Mouse (Mus musculus) MEL (cell line): Measurements from ENCODE around the gene Ywhag. TPM values are rescaled to one million over a fixed set of nuclear protein-coding genes. Genes with fewer than 3 reads are reported as not detected.

ENCODE experiments used
- DNase-seq: peaks from one replicate; pipeline ENCODE4 v3.0.0; 2011; ENCODE audit warnings: low read depth, low spot score
- H3K27ac ChIP-seq: 2 replicates; pipeline ENCODE4 v1.5.1; 2012; ENCODE audit warnings: low read depth, mild to moderate bottlenecking, control low read depth, low read length, moderate library complexity; ENCODE audit not compliant: control insufficient read depth
- H3K27me3 ChIP-seq, 2 experiments: fragments of 150-350 bp in 1 of 2; sonication (generic) in 1 of 2; 2 replicates each; pipeline ENCODE4 v1.6.1; 2012; ENCODE audit warnings: low read length in 2 of 2, mild to moderate bottlenecking in 2 of 2, improper control_type of control experiment in 1 of 2, moderate library complexity in 1 of 2; ENCODE audit not compliant: insufficient read depth in 2 of 2, control insufficient read depth in 1 of 2
- H3K36me3 ChIP-seq, 2 experiments: 2 replicates each; pipeline ENCODE4 v1.6.1; 2012 to 2014; ENCODE audit warnings: low read length in 2 of 2, improper control_type of control experiment in 1 of 2, inconsistent platforms in 1 of 2, mild to moderate bottlenecking in 1 of 2; ENCODE audit not compliant: insufficient read depth in 2 of 2, control insufficient read depth in 1 of 2
- H3K4me1 ChIP-seq, 2 experiments: fragments of 150-350 bp in 1 of 2; sonication (generic) in 1 of 2; 2 replicates each; pipeline ENCODE4 v1.6.1; 2012; ENCODE audit warnings: low read length in 2 of 2, improper control_type of control experiment in 1 of 2, mild to moderate bottlenecking in 1 of 2; ENCODE audit not compliant: insufficient read depth in 2 of 2, control insufficient read depth in 1 of 2
- H3K4me3 ChIP-seq, 2 experiments: fragments of 150-350 bp in 1 of 2; sonication (generic) in 1 of 2; 2 replicates each; pipeline ENCODE4 v1.5.1; 2012; ENCODE audit warnings: low read depth in 2 of 2, low read length in 2 of 2, mild to moderate bottlenecking in 2 of 2, moderate library complexity in 2 of 2, control low read depth in 1 of 2, improper control_type of control experiment in 1 of 2; ENCODE audit not compliant: control insufficient read depth in 1 of 2, insufficient read depth in 1 of 2
- H3K79me2 ChIP-seq: 2 replicates; pipeline ENCODE4 v1.6.1; 2012; ENCODE audit warnings: mild to moderate bottlenecking, low read length, moderate library complexity; ENCODE audit not compliant: control insufficient read depth, poor library complexity, insufficient read depth
- H3K9ac ChIP-seq: 2 replicates; pipeline ENCODE4 v1.6.1; 2012; ENCODE audit warnings: low read depth, mild to moderate bottlenecking, control low read depth, low read length, moderate library complexity; ENCODE audit not compliant: control insufficient read depth, poor library complexity, severe bottlenecking
- H3K9me3 ChIP-seq: fragments of 150-350 bp; sonication (generic); replicated peaks from 2 replicates; pipeline ENCODE4 v1.6.1; 2012; ENCODE audit warnings: mild to moderate bottlenecking, low read length, improper control_type of control experiment, moderate library complexity; ENCODE audit not compliant: insufficient read depth
- BHLHE40 ChIP-seq: IDR thresholded peaks from 2 replicates; pipeline ENCODE4 v1.6.1; 2012; ENCODE audit warnings: low read depth, mild to moderate bottlenecking, inconsistent platforms, low read length, improper control_type of control experiment, borderline replicate concordance
- CHD1 ChIP-seq: IDR thresholded peaks from 2 replicates; pipeline ENCODE4 v1.6.1; 2012; ENCODE audit warnings: low read depth, mild to moderate bottlenecking, inconsistent platforms, low read length, improper control_type of control experiment
- CHD2 ChIP-seq: IDR thresholded peaks from 2 replicates; pipeline ENCODE4 v1.6.1; 2011; ENCODE audit warnings: low read length, improper control_type of control experiment
- CTCF ChIP-seq, 3 experiments: IDR thresholded peaks in 2 of 3; conservative IDR thresholded peaks in 1 of 3; 2 replicates each; pipeline ENCODE4 v1.5.1; 2011 to 2012; ENCODE audit warnings: low read length in 3 of 3, low read depth in 2 of 3, mild to moderate bottlenecking in 2 of 3, improper control_type of control experiment in 1 of 3, inconsistent platforms in 1 of 3, mixed read lengths in 1 of 3, moderate library complexity in 1 of 3; ENCODE audit not compliant: control insufficient read depth in 1 of 3, insufficient read depth in 1 of 3, poor library complexity in 1 of 3, severe bottlenecking in 1 of 3
- E2F4 ChIP-seq: IDR thresholded peaks from 2 replicates; pipeline ENCODE4 v1.6.1; 2011; ENCODE audit warnings: low read depth, low read length, improper control_type of control experiment, borderline replicate concordance
- ELF1 ChIP-seq: IDR thresholded peaks from 2 replicates; pipeline ENCODE4 v1.6.1; 2014; ENCODE audit warnings: low read depth, mild to moderate bottlenecking, inconsistent platforms, low read length, improper control_type of control experiment, moderate library complexity
- ETS1 ChIP-seq: IDR thresholded peaks from 2 replicates; pipeline ENCODE4 v1.6.1; 2012; ENCODE audit warnings: low read depth, mild to moderate bottlenecking, inconsistent platforms, low read length, improper control_type of control experiment, moderate library complexity
- GATA1 ChIP-seq: IDR thresholded peaks from 2 replicates; pipeline ENCODE4 v1.6.1; 2011; ENCODE audit warnings: low read depth, low read length, improper control_type of control experiment
- JUND ChIP-seq: IDR thresholded peaks from 2 replicates; pipeline ENCODE4 v1.6.1; 2011; ENCODE audit warnings: low read depth, mild to moderate bottlenecking, improper control_type of control experiment, low read length
- KAT2A ChIP-seq: conservative IDR thresholded peaks from 2 replicates; pipeline ENCODE4 v1.6.1; 2012; ENCODE audit warnings: low read depth, low read length, improper control_type of control experiment, inconsistent platforms
- MEF2A ChIP-seq: IDR thresholded peaks from 2 replicates; pipeline ENCODE4 v1.6.1; 2014; ENCODE audit warnings: low read depth, mild to moderate bottlenecking, inconsistent platforms, low read length, improper control_type of control experiment; ENCODE audit not compliant: poor library complexity, insufficient replicate concordance, severe bottlenecking; ENCODE audit errors: extremely low read depth
- MXI1 ChIP-seq: IDR thresholded peaks from 2 replicates; pipeline ENCODE4 v1.6.1; 2011; ENCODE audit warnings: mild to moderate bottlenecking, low read depth, low read length, improper control_type of control experiment
- MYB ChIP-seq: IDR thresholded peaks from 2 replicates; pipeline ENCODE4 v1.6.1; 2011; ENCODE audit warnings: mild to moderate bottlenecking, low read depth, low read length, improper control_type of control experiment
- MYC ChIP-seq: IDR thresholded peaks from 2 replicates; pipeline ENCODE4 v1.6.1; 2011; ENCODE audit warnings: low read depth, mild to moderate bottlenecking, low read length, improper control_type of control experiment, moderate library complexity
- NRF1 ChIP-seq: IDR thresholded peaks from 2 replicates; pipeline ENCODE4 v1.6.1; 2014; ENCODE audit warnings: low read depth, mild to moderate bottlenecking, inconsistent platforms, low read length, improper control_type of control experiment, moderate library complexity; ENCODE audit not compliant: poor library complexity, insufficient read depth, severe bottlenecking
- RAD21 ChIP-seq: IDR thresholded peaks from 2 replicates; pipeline ENCODE4 v1.6.1; 2011; ENCODE audit warnings: mild to moderate bottlenecking, low read depth, low read length, improper control_type of control experiment
- SIN3A ChIP-seq: IDR thresholded peaks from 2 replicates; pipeline ENCODE4 v1.6.1; 2012; ENCODE audit warnings: low read length, improper control_type of control experiment, inconsistent platforms
- SMC3 ChIP-seq: IDR thresholded peaks from 2 replicates; pipeline ENCODE4 v1.6.1; 2011; ENCODE audit warnings: low read depth, low read length, improper control_type of control experiment
- TAL1 ChIP-seq: IDR thresholded peaks from 2 replicates; pipeline ENCODE4 v1.6.1; 2012; ENCODE audit warnings: mild to moderate bottlenecking, inconsistent platforms, low read length, moderate library complexity, mixed read lengths
- TBP ChIP-seq: IDR thresholded peaks from 2 replicates; pipeline ENCODE4 v1.8.0; 2011; ENCODE audit warnings: low read depth, low read length, improper control_type of control experiment
- USF1 ChIP-seq: IDR thresholded peaks from 2 replicates; pipeline ENCODE4 v1.6.1; 2014; ENCODE audit warnings: low read depth, mild to moderate bottlenecking, inconsistent platforms, low read length, improper control_type of control experiment, moderate library complexity
- USF2 ChIP-seq, 2 experiments: IDR thresholded peaks; 2 replicates each; pipeline ENCODE4 v1.6.1; 2011 to 2012; ENCODE audit warnings: improper control_type of control experiment in 2 of 2, low read length in 2 of 2, borderline replicate concordance in 1 of 2, inconsistent platforms in 1 of 2, low read depth in 1 of 2, mild to moderate bottlenecking in 1 of 2; ENCODE audit not compliant: insufficient read depth in 1 of 2
- ZC3H11A ChIP-seq: IDR thresholded peaks from 2 replicates; pipeline ENCODE4 v1.6.1; 2012; ENCODE audit warnings: low read depth, mild to moderate bottlenecking, inconsistent platforms, low read length, improper control_type of control experiment
- ZKSCAN1 ChIP-seq: IDR thresholded peaks from 2 replicates; pipeline ENCODE4 v1.6.1; 2012; ENCODE audit warnings: low read depth, mild to moderate bottlenecking, inconsistent platforms, low read length, improper control_type of control experiment, moderate library complexity
- polyA plus RNA-seq, 2 experiments: library from polyadenylated mRNA; stranded (reverse) in 1 of 2; unstranded in 1 of 2; fragments of >175 nt in 1 of 2; fragments of >200 nt in 1 of 2; gene quantifications; 2 replicates each; pipeline versions ENCODE4 v1.2.1 to v1.2.4; 2012; ENCODE audit warnings: low replicate concordance in 2 of 2, low read depth in 1 of 2; ENCODE audit not compliant: insufficient read length in 2 of 2, insufficient read depth in 1 of 2, missing spikeins in 1 of 2
- total RNA-seq: library from RNA; depleted of rRNA; stranded (reverse); fragments of 300-350 nt; gene quantifications from 2 replicates; pipeline ENCODE4 v1.2.3, GENCODE M21; 2012

The Ywhag gene
- total and polyA plus RNA-seq, 3 experiments: 109 to 295 (median 268) TPM

DNA sequence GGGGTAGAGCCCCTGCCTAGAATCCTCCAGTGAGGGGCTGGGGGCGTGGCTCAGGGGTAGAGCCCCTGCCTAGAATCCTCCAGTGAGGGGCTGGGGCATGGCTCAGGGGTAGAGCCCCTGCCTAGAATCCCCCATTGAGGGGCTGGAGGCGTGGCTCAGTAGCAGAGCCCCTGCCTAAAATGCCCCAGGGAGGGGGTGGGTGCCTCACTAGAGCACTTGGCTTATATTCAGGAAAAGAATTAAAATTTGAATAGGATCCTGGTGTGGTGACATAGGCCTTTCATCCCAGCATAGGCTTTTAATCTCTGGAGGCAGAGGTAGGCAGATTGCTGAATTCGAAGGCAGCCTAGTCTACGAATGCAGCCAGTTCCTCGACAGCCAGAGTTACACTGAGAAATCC is 45.0 kb upstream of the Ywhag start:
- H3K27me3 ChIP-seq: no peaks in the 10 kb centered on the region
- H3K9me3 ChIP-seq: no peaks in the 10 kb centered on the region
- H3K36me3 ChIP-seq: no peaks in the 10 kb centered on the region
- H3K4me1 ChIP-seq: peaks cover 0 to under 1% of the 10 kb centered on the region in 2 experiments; a peak in 1 of 4 replicates
- H3K27ac ChIP-seq: no peak overlapping the region
- no peaks in the 10 kb centered on the region for H3K79me2 ChIP-seq
- no peak overlapping the region for H3K9ac ChIP-seq
- TF ChIP-seq TBP (no peak), GATA1 (no peak), MYB (no peak), JUND (no peak), MXI1 (no peak), MYC (no peak)
- no peak for DNase-seq
- no peak overlapping the region for H3K4me3 ChIP-seq

DNA sequence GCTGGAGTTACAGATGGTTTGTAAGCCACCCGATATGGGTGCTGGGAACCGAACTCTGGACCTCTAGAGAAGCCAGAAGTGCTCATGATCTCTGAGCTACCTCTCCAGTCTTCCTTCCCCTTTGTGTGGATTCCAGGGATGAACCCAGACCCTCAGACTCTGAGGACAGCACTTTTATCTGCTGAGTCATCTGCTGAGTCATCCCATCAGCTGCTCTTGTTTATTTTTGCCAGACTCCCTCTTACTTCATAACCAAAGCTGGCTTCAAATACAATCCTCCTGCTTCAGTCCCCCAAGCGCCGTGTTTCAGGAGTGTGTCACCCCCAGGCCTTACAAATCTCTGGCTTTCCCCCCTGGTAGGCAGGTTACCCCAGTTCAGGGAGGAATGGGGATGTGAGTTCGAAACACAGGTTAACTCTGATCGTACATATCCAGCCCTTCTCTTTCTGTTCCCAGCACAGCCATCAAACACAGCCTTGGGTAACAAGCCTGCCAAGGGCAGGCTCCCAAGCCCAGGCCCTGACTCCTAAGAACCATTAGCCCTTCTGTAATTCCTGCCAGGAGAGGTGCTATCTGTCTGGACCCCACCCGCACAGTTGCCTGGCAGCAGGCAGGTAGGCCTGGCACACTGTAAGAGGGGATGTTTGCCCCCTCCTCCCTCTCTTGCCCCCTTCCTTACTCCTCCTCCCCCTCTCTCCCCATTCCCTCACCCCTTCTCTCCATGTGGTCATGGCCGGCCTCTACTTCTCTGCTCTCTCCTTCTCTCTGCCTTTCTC is 41.7 kb upstream of the Ywhag start:
- DNase-seq: no peak

DNA sequence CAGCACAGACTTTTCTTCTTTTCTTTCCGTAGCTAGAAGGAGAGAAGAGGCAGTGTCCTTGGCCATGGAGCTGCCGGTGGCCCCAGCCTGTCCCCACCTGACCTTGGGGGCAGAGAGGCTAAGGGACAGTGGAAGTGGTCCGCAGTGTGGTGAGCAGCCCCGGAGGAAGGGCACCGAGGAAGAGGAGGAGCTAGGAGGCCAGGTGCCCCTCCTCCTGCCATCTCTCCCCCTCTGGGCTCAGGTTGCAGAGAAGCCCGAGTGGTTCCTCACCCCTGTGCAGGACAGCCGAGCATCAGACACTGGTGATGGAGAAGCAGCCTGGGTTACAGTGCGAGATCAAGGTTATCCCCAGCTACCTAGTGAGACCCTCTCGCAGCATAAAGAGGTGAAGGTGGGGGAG is 39.9 kb upstream of the Ywhag start, which contains the start of gene Ssc4d:
Gene Ssc4d (minus strand): TSS at position 167 of the 400 bp plus-strand sequence.
- TF ChIP-seq MEF2A (no peak), USF1 (no peak), NRF1 (no peak), RAD21 (no peak), MXI1 (no peak), ZC3H11A (no peak), CHD2 (no peak), TBP (no peak), CHD1 (no peak), ELF1 (no peak), ZKSCAN1 (no peak), USF2 (IDR thresholded peaks at IDR 0.05; ENCODE audit: borderline replicate concordance in 1 of 2, insufficient read depth in 1 of 2, low read depth in 1 of 2, low read length in 2 of 2) (no peak), MYC (no peak), TAL1 (no peak), SMC3 (no peak), BHLHE40 (no peak)
- Histone ChIP-seq H3K27me3 (peaks cover 0 to 2% of the 10 kb centered on the region in 2 experiments; a peak in 1 of 4 replicates), H3K9ac (no peak within 1 kb of the TSS), H3K4me1 (peaks cover 0 to 2% of the 10 kb centered on the region in 2 experiments; a peak in 1 of 4 replicates), H3K36me3 (no peaks in the 10 kb centered on the region), H3K9me3 (no peaks in the 10 kb centered on the region), H3K27ac (no peak within 1 kb of the TSS), H3K4me3 (no peak within 1 kb of the TSS), H3K79me2 (no peaks in the 10 kb centered on the region)
- DNase-seq: no peak

More for the DNA sequence above, 41.7 kb upstream of the Ywhag start:
- H3K27ac ChIP-seq: no peak overlapping the region
- peaks cover 0 to 2% of the 10 kb centered on the region in 2 experiments; a peak in 1 of 4 replicates for H3K27me3 ChIP-seq
- H3K4me3 ChIP-seq: no peak overlapping the region
- H3K79me2 ChIP-seq: no peaks in the 10 kb centered on the region
- H3K9me3 ChIP-seq: no peaks in the 10 kb centered on the region
- TF ChIP-seq ETS1 (no peak), TAL1 (no peak), RAD21 (no peak), E2F4 (no peak), CTCF (IDR thresholded peaks at IDR 0.05 in 2 of 3, conservative IDR thresholded peaks at IDR 0.05 in 1 of 3; ENCODE audit: control insufficient read depth in 1 of 3, insufficient read depth in 1 of 3, low read depth in 2 of 3, low read length in 3 of 3, poor library complexity in 1 of 3, severe bottlenecking in 1 of 3) (no peak), JUND (no peak), SIN3A (no peak), USF1 (no peak), NRF1 (no peak), KAT2A (no peak), TBP (no peak)
- peaks cover 0 to 2% of the 10 kb centered on the region in 2 experiments; a peak in 1 of 4 replicates for H3K4me1 ChIP-seq
- no peaks in the 10 kb centered on the region for H3K36me3 ChIP-seq
- H3K9ac ChIP-seq: no peak overlapping the region
